Mouse (Mus musculus) left cerebral cortex, postnatal 25 days (tissue): ENCODE measurements around the gene Oxa1l. TPM values are rescaled to one million over a fixed set of nuclear protein-coding genes. Genes with fewer than 3 reads are reported as not detected.

ENCODE experiments used
- DNase-seq, 2 experiments: peaks; one replicate each; pipeline ENCODE4 v3.0.0; 2022; ENCODE audit warnings: low spot score in 2 of 2, mixed read lengths in 1 of 2
- intact Hi-C: fragments of 180-260 bp; cut with DNase I; formaldehyde crosslinking; loops from one replicate; pipeline ENCODE4 v1.15.1; 2025
- total RNA-seq, 2 experiments: library from RNA; stranded (reverse); gene quantifications; 2 replicates each; pipeline ENCODE4 v1.2.3; 2021

Oxa1l gene
- total RNA-seq, 2 experiments from 2014 or later: 52.4 to 57.2 TPM

- DNase-seq: no peak
- intact Hi-C loops: no loop called here
These were observed 38.3 kb downstream of the Oxa1l start for GRCm38 (mm10) chr14:54398921-54399382.

- intact Hi-C loops: no loop called here
- DNase-seq: no peak
These were observed 41.1 kb downstream of the Oxa1l start for GRCm38 (mm10) chr14:54401723-54402122.

- intact Hi-C loops: no loop called here
- no peak for DNase-seq
These were observed 47.9 kb downstream of the Oxa1l start for GRCm38 (mm10) chr14:54408336-54409056.

GRCm38 (mm10) chr14:54409057-54409645 lies 48.5 kb downstream of the Oxa1l start:
- DNase-seq: no peak
- intact Hi-C loops: no loop called here

DNA sequence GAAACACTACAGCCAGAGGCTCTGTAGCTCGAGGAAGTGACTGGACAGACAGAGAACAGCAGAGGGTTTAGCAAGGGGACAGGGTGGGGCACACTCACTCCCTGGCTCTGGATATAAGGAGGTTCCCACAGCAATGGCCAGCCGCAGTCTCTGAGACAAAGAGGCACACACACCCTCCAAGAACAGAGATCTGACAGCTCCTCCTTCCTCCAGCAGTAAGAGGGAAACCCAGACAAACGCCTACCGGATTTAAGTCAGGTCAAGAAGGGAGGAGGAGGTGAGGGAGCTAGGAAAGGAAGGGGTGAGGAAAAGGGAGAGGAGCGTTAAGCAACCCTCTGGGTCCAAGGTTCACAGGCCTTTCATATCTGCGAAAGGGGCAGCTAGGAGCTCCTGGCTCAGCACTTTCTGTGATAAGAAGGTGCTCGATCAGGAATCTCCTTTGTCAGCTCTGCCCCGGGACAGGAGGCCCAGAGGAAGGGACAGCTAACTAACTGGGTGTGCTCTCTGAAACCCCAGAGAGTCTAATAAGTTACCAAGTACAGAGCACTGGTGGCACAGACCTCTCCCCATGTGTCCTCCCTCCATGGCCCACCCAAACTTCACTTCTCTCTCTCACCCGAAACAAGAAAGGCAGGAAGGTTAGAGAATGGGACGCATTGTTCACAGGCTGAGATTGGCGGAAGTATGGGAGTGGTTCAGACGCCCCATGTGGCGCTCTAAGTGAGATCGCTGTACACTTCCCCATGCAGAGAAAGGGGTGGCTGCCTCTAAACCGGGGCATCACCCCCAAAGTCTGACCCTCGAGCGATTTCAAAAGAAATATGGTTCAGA lies 49.6 kb downstream of the Oxa1l start:
- DNase-seq: no peak
- intact Hi-C loops: loop anchor here (5.0 kb wide), 2 partner anchors 158 to 173 kb away; partner anchors contain the start of genes Abhd4 and Dad1

DNA sequence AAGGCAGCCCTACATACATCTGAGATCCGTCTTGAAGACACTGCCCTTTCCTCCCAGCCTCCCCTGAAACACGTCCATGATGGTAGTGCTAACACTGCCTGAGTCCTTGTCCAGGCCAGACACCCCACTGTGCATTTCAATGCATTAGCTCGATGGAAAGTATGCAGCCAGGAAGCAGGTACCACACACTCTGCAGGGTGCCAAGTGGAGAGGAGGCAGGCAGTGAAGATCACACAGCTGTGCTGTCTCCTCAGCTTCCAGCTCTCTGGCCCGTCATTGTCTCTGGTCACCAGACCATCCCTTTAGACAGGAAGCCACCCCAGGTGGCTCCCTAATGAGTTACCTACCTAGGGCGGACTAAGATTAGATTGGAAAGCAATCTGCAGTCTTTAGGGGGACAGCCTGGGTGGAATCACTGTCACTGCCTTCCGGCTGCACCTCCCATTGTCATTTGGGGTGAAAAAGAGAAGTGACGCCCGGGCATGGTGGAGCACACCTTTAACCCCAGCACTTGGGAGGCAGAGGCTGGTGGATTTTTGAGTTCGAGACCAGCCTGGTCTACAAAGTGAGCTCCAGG lies 51.5 kb downstream of the Oxa1l start:
- intact Hi-C loops: loop anchor here (2.0 to 5.0 kb wide), 3 partner anchors 35 to 175 kb away; partner anchors contain the start of genes Abhd4 and Dad1

GRCm38 (mm10) chr14:54412629-54413170 lies 52.1 kb downstream of the Oxa1l start:
- intact Hi-C loops: loop anchor here (2.0 to 5.0 kb wide), 3 partner anchors 36 to 175 kb away; partner anchors contain the start of genes Abhd4 and Dad1

More for the DNA sequence above, 51.5 kb downstream of the Oxa1l start:
- no peak for DNase-seq

DNA sequence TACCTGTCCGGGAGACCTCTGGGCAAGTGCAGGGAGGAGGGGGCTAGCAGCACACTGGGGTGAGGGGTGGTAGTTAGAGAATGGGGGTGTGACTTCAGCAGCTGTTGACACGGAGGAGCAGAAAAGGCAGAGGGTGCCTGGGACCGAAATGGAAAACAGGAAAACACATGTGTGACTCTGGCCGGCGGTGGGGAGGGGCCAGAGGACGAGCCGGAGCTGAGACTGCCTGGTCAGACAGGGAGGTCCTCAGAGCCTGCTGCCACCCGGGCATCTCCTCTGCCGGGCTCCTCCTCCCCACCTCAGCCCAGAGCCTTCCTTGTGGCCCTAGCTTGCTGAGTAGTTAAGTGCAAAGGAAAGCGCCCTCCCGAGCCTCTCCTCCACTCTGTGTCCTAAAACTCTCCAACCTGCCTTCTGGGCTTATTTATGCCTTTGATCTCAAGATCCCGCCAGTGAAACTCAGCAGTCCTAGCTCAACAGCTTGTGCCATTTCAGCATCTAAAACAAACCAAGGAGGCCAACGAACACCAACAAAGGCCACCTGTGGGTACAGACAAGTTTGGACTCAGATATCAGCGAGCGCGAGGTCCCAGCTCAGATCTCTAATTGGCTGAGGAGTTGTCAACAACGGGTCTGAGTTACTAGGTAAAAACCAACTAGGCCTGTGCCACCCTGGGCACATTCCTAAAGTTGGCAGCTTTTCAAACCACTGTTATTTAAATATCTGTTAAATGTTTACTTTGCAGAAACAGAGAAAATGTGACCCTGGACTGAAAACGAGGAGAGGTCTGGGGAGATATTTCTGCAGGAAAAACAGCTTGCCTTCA lies 53.5 kb downstream of the Oxa1l start:
- intact Hi-C loops: loop anchor here (2.0 to 5.0 kb wide), 3 partner anchors 37 to 177 kb away; partner anchors contain the start of genes Abhd4 and Dad1
- no peak for DNase-seq

More at GRCm38 (mm10) chr14:54412629-54413170, 52.1 kb downstream of the Oxa1l start:
- DNase-seq: peak; percentile 45 to 62

DNA sequence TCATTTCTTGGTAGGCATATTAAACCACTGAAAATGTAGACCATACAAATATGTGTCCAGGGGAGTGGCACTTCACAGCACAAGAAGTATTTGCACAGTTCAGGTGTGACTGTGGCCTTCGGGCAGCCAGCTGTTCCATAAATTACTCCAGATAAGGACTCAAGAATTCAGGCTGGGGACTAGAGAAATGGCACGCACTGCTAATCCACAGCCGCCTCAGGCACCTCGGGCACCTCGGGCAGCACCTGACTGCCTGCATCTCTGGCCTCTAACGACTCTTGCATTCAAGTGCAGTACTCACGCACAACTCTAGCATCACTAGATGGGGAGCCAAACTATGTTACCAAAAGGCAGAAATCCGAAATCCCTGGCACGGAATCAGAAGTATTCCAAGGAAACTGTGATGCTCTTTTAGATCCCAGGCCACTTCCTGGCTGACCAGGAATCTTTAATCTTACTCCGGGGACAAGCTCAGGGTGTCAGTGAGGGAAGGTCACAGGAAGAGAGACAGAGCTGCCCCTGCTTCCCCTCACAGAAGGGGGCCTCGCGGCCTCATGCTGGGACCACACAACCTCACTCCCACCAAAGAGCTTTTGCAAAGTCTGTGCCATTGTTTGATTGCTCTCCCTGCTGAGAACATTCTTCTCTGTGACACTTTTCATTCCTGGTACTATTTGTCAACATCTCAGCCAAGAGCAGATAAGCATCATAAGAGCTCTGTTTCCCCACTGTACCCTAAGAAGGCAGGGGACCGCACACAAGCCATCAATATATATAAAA lies 54.8 kb downstream of the Oxa1l start:
- no peak for DNase-seq
- intact Hi-C loops: no loop called here

- intact Hi-C loops: no loop called here
- no peak for DNase-seq
These were observed 55.7 kb downstream of the Oxa1l start for GRCm38 (mm10) chr14:54416229-54416775.

- intact Hi-C loops: no loop called here
- no peak for DNase-seq
These were observed 56.2 kb downstream of the Oxa1l start for GRCm38 (mm10) chr14:54416830-54417229.

DNA sequence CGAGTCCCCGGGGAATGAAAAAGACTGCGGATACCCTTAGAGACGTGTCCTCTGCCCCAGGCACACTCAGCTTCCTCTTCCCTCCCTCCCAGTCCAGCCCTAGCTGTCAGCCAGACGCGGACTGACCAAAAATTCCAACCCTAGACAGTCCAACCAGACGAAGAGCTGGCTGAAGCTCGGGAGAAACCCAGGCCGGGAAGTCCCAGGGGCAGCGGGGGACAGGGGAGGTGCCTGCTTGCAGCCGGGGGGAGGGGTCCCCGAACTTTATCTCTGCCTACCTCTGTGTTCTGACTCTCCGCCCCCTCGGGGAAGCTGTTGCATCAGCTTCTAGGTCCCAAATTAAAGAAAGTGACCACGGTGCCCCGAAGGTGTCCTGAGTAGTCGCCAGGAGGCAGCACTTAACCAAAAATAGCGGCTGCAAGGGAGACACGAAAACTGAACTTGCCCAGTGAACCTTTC lies 57.0 kb downstream of the Oxa1l start, which contains the start of gene Slc7a7:
Slc7a7 (minus strand) TSS at position 158 of the 459 bp plus-strand sequence.
- intact Hi-C loops: no loop called here
- no peak for DNase-seq

Other genes with a start within 250 kb of the Oxa1l start
- gene Dad1, start 106.7 kb upstream of the Oxa1l start, total RNA-seq: 100 to 1,000 TPM; 119 TPM
- gene Abhd4, start 106.6 kb upstream of the Oxa1l start, total RNA-seq: 10 to 100 TPM; 43.4 to 45.6 TPM
- gene Olfr49, start 75.9 kb upstream of the Oxa1l start, total RNA-seq: not detected
- 1 to 10 TPM; 1.7 to 2.8 TPM for gene Slc7a7, start 56.9 kb downstream of the Oxa1l start, total RNA-seq
- 10 to 100 TPM; 89.1 to 94.2 TPM for gene Mrpl52, start 66.1 kb downstream of the Oxa1l start, total RNA-seq
- gene Mmp14, start 70.8 kb downstream of the Oxa1l start, total RNA-seq: 10 to 100 TPM in 1 of 2 experiments, 1 to 10 TPM in 1; 7.9 to 14.8 TPM
- gene Lrp10, start 103.3 kb downstream of the Oxa1l start, total RNA-seq: 10 to 100 TPM; 20.6 to 26.9 TPM
- 1 to 10 TPM; 3.5 to 6.6 TPM for gene Rem2, start 115.3 kb downstream of the Oxa1l start, total RNA-seq
- 10 to 100 TPM; 49.3 to 54.7 TPM for gene Prmt5, start 156.7 kb downstream of the Oxa1l start, total RNA-seq
- 1 to 10 TPM; 1.9 TPM for gene Haus4, start 193.8 kb downstream of the Oxa1l start, total RNA-seq
- gene Ajuba, start 216.7 kb downstream of the Oxa1l start, total RNA-seq: 1 to 10 TPM; 1.6 to 2.1 TPM
- gene 4931414P19Rik, start 245.2 kb downstream of the Oxa1l start, total RNA-seq: 10 to 100 TPM in 1 of 2 experiments, 1 to 10 TPM in 1; 8.9 to 10.4 TPM